Mouse (Mus musculus): Measurements from ENCODE around the gene Rsrc2.

DNA sequence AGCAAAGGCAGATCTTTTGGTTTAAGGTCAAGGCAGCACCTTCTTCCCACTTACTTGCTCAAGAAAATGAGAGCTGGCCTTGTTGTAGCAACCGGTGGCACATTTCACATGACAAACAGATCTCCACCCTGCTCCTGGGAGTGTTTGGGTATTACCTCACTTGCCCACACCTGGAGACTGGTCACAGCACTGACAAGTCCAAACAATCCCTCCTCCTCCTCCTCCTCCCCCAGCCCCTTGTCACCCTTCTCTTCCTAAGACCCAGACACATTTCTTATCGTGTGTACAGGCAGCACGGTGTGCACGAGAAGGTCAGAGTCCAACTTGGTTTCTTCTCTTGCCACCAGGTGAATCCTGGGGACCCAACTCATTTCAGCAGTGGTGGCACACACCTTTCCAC is 52.3 kb downstream of the Rsrc2 start:
- TF ChIP-seq CTCF (IDR thresholded peaks at IDR 0.05; ENCODE audit: low read depth, low read length), result no peak
- TF ChIP-seq POLR2A (IDR thresholded peaks at IDR 0.05; ENCODE audit: insufficient read depth, low read length), result no peak
- TF ChIP-seq EP300 (IDR thresholded peaks at IDR 0.05; ENCODE audit: insufficient read depth, low read depth, low read length), result no peak
